Mouse (Mus musculus) lung, adult 2 months (tissue): ENCODE results near the gene Setx.

Source experiments
- CTCF ChIP-seq: fragments of 200-500 bp; IDR thresholded peaks from 2 replicates; pipeline ENCODE4 v1.5.1; 2011; ENCODE audit warnings: mild to moderate bottlenecking, low read length, control low read depth; ENCODE audit not compliant: insufficient read depth
- POLR2A ChIP-seq: fragments of 200-500 bp; IDR thresholded peaks from 2 replicates; pipeline ENCODE4 v1.6.1; 2011; ENCODE audit warnings: low read depth, mild to moderate bottlenecking, control low read depth, low read length, borderline replicate concordance; ENCODE audit errors: extremely low read depth

- peak; percentile 63 for TF ChIP-seq CTCF
- no peak for TF ChIP-seq POLR2A
Observed at GRCm38 (mm10) chr2:29199909-29200308, 75.9 kb downstream of the Setx start.
